Mouse (Mus musculus) erythroid progenitor cell, adult 5-6 weeks (primary cell): ENCODE data around the gene Kpna4. TPM values are rescaled to one million over a fixed set of nuclear protein-coding genes. Genes with fewer than 3 reads are reported as not detected.
"Not testable (repeated sequence)": the region's sequence is repeated elsewhere in the genome, so short reads cannot be mapped to it uniquely, and the experiment has no call there.

Experiments used
- ATAC-seq: replicated peaks from 2 replicates; pipeline ENCODE4 v1.8.0; 2016; ENCODE audit warnings: moderate number of reproducible peaks, mild to moderate bottlenecking, moderate TSS enrichment, inconsistent platforms; ENCODE audit not compliant: poor library complexity, low FRiP score, severe bottlenecking
- total RNA-seq, 2 experiments: library from RNA; stranded (forward) in 1 of 2; stranded (reverse) in 1 of 2; fragments of 150-400 nt in 1 of 2; fragments of 186-747, 209-891 nt in 1 of 2; gene quantifications; 2 replicates each; pipeline versions ENCODE4 v1.2.3 to v1.2.4; 2015 to 2017; ENCODE audit warnings: low replicate concordance in 2 of 2

Gene Kpna4
- total RNA-seq, 2 experiments from 2014 or later: 35.3 to 48.2 TPM

DNA sequence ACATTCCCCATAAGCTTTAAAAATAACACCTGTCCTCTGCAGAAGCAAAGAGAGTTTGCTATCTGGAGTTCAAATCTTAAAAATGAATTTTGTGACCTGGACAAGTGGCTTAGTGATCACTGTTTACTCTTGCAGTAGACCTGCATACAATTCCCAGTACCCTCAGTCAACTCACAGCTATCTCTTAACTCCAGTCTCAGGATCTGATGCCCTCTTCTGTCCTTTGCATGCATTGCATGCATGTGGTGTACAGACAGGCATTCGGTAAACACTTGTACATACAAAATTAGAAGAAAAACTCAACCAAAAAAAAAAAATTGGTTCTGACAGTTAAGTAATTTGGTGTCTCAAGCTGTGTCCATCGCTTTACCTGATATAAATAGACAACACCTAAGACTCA lies 106.6 kb downstream of the Kpna4 start:
- peak; percentile 70 for ATAC-seq

DNA sequence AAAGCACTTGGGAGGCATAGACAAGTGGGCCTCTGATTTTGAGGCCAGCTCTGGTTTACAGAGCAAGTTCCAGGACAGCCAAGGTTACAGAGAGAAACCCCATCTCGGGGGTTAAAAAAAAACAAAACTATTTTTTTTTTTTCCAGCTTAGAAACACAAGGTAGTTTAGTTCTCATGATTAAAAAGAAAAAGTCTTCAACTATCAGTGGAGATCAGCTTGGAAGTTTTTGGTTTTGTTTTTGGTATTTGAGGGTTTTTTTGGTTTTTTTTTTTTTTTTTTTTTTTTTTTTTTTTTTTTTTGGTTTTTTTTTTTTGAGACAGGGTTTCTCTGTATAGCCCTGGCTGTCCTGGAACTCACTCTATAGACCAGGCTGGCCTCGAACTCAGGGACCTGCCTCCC lies 108.3 kb downstream of the Kpna4 start:
- ATAC-seq: not testable (repeated sequence)

DNA sequence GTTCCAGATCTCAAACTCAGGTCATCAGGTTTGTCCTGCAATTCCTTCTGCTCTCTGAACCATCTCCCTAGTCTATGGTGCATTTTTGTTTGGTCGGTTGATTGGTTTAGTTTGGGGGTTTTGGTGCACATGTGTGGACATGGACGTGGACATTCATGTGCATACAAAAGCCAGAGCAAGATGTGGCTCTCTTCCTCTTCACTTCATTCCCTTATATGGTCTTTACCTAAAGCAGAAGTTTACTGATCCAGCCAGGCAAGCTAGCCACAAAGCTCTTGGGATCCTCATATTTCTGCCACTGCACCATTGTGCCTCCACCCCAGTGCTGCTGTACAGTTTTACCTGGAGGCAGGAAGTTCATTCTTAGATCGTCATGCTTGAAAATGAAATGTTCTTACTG lies 109.7 kb downstream of the Kpna4 start:
- no peak for ATAC-seq

Other genes starting within 250 kb of the Kpna4 start
- gene Ift80, start 122.5 kb downstream of the Kpna4 start, total RNA-seq (2015; ENCODE audit: low replicate concordance): 155 and 233 TPM in 2 replicates
- 270 and 271 TPM in 2 replicates for gene Ift80, start 122.5 kb downstream of the Kpna4 start, total RNA-seq (2017; ENCODE audit: low replicate concordance)
- 764 and 1,013 TPM in 2 replicates for gene Smc4, start 122.4 kb downstream of the Kpna4 start, total RNA-seq (2015; ENCODE audit: low replicate concordance)
- 1,945 and 2,175 TPM in 2 replicates for gene Smc4, start 122.4 kb downstream of the Kpna4 start, total RNA-seq (2017; ENCODE audit: low replicate concordance)
- 516 and 641 TPM in 2 replicates for gene Trim59, start 82.4 kb downstream of the Kpna4 start, total RNA-seq (2015; ENCODE audit: low replicate concordance)
- gene Trim59, start 82.4 kb downstream of the Kpna4 start, total RNA-seq (2017; ENCODE audit: low replicate concordance): 350 and 524 TPM in 2 replicates
- not detected in 2 replicates for gene Arl14, start 95.3 kb upstream of the Kpna4 start, total RNA-seq (2015; ENCODE audit: low replicate concordance)
- not detected in 2 replicates for gene Arl14, start 95.3 kb upstream of the Kpna4 start, total RNA-seq (2017; ENCODE audit: low replicate concordance)
- gene Ppm1l, start 189.7 kb upstream of the Kpna4 start, total RNA-seq (2015; ENCODE audit: low replicate concordance): 27.2 and 28.5 TPM in 2 replicates
- 29.4 and 32.6 TPM in 2 replicates for gene Ppm1l, start 189.7 kb upstream of the Kpna4 start, total RNA-seq (2017; ENCODE audit: low replicate concordance)